Mouse (Mus musculus): ENCODE measurements at regions not wholly inside any gene's neighbourhood (a gene's known extent, or its start where the extent isn't known, plus 50 kb on each side); places are given as distances from the start of the nearest gene placed in this dataset.
"Not testable (repeated sequence)": the region's sequence is repeated elsewhere in the genome, so short reads cannot be mapped to it uniquely, and the experiment has no call there.

DNA sequence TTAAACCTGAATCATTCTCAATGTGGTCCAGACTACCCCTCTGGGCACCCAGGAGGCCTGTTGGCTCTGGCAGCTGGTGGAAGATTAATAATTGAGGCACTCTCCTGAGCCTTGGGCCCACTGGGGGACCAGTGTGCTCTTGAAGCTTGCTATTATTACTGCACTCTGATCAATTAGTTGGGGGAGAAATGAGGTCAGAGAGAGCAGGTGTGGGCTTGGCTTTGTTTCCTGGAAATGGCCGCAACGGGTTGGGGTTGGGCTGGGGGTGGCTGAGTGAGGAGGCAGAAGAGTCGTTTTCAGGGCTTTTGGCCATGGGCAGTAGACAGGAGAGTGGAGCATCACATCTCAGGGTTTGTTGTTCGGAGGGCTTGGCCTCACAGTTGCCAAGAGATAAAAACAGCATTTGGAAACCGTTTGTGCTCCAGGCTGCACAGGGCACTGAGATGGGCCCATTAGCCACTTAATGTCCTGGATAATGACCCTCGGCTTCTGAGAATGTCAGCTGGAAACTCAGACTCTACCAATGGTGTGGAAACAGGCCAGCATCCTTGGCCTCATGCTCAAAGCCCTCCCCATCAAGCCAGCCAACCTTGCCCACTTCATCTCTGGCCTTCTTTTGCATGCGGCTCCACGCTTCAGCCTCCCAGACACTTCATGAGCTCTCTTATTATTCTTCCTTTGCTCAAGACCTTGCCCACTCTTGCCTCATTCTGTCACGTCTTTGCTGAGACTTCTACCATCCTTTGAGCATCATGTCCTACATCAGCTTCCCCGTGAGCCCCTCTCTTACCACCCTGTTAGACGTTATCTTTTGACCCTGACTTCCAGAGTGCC lies 118.1 kb downstream of the Dmrta2 start:
- Histone ChIP-seq H3K4me2 (ENCODE audit: low read depth) (no peak overlapping the region), H3K79me2 (ENCODE audit: control insufficient read depth, insufficient read depth) (no peaks in the 10 kb centered on the region), H3K36me3 (ENCODE audit: control insufficient read depth, insufficient read depth) (no peaks in the 10 kb centered on the region), H3K4me3 (no peak overlapping the region), H3K27me3 (ENCODE audit: control insufficient read depth, insufficient read depth, insufficient read length) (no peaks in the 10 kb centered on the region), H3ac (ENCODE audit: control insufficient read depth, insufficient read length) (no peak overlapping the region)
- TF ChIP-seq SRF (IDR thresholded peaks at IDR 0.05; ENCODE audit: control insufficient read depth, insufficient read length, low read depth) (no peak), POLR2A (IDR thresholded peaks at IDR 0.05; ENCODE audit: insufficient read length, low read depth) (no peak), TCF3 (IDR thresholded peaks at IDR 0.05; ENCODE audit: insufficient read length, low read depth) (no peak), CEBPB (IDR thresholded peaks at IDR 0.05; ENCODE audit: insufficient read depth, poor library complexity, severe bottlenecking) (no peak), USF1 (IDR thresholded peaks at IDR 0.05; ENCODE audit: low read depth) (no peak), MYOD1 (IDR thresholded peaks at IDR 0.05; ENCODE audit: control insufficient read depth in 1 of 3, insufficient read length in 2 of 3, low read depth in 2 of 3) (no peak), E2F4 (IDR thresholded peaks at IDR 0.05; ENCODE audit: insufficient read depth) (no peak), MAX (IDR thresholded peaks at IDR 0.05; ENCODE audit: low read depth) (no peak), MYOG (IDR thresholded peaks at IDR 0.05; ENCODE audit: control insufficient read depth in 1 of 3, insufficient read depth in 1 of 3, insufficient read length in 2 of 3, low read depth in 2 of 3) (no peak), TCF12 (IDR thresholded peaks at IDR 0.05; ENCODE audit: insufficient read depth, poor library complexity, severe bottlenecking) (no peak), REST (IDR thresholded peaks at IDR 0.05; ENCODE audit: insufficient read depth, insufficient read length) (no peak), POLR2AphosphoS2 (IDR thresholded peaks at IDR 0.05; ENCODE audit: insufficient read length, low read depth) (no peak)

DNA sequence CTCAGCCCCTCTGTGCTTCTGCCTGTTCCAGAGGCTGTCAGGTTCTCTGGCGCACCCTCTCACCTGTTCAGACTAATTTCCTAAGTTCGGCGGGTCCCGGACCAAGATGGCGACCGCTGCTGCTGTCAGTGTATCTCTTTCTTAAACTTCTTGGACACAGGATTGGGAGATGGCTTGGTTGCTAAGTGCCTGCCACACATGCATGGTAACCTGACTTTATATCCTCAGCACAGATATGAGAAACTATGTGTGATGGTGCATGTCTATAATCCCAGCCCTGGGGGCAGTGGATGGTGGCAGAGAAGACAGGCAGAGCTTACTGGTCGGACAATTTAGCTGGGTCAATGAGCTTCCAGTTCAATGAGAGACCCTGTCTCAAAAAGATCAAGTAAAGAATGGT lies 126.3 kb downstream of the Dmrta2 start:
- not testable (repeated sequence) for H3K27me3 ChIP-seq (ENCODE audit: control insufficient read depth, insufficient read depth, insufficient read length); H3K36me3 ChIP-seq (ENCODE audit: control insufficient read depth, insufficient read depth); H3K4me2 ChIP-seq (ENCODE audit: low read depth); H3K4me3 ChIP-seq; H3K79me2 ChIP-seq (ENCODE audit: control insufficient read depth, insufficient read depth); H3ac ChIP-seq (ENCODE audit: control insufficient read depth, insufficient read length)

DNA sequence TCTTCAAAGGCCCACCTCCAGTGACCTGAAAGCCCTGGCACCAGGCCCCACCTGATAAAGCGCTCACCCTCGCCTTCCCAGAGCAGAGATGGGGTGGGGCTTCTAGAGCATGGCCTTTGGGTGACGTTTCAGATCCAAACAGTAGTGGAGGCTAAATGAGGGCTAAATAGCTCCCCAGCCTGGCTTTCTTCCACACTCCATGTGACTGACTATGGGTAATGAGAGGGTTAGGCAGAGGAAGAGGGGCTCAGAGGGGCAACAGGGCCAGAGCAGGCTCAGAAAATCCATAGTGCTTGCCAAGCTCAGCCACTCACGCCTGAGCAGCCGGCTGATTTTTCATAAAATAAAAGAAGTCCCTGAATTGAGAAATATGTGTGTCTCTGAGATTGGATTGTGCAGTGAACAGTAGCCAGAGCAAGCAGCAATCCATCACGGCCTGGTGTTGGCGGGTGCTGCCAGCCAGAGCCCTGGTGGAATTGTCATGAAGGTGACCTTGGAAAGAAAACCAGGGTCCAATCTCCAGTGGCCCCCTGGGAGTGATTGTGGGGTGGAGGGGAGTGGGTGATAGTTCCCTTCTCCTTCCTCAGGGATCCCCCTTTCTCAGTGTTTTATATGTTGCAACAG lies 128.9 kb downstream of the Dmrta2 start:
- TF ChIP-seq TCF12 (IDR thresholded peaks at IDR 0.05; ENCODE audit: insufficient read depth, poor library complexity, severe bottlenecking) = no peak
- Histone ChIP-seq H3K27me3 (ENCODE audit: control insufficient read depth, insufficient read depth, insufficient read length) (no peaks in the 10 kb centered on the region), H3K4me3 (no peak overlapping the region), H3K36me3 (ENCODE audit: control insufficient read depth, insufficient read depth) (no peaks in the 10 kb centered on the region), H3ac (ENCODE audit: control insufficient read depth, insufficient read length) (no peak overlapping the region), H3K79me2 (ENCODE audit: control insufficient read depth, insufficient read depth) (no peaks in the 10 kb centered on the region), H3K4me2 (ENCODE audit: low read depth) (no peak overlapping the region)

DNA sequence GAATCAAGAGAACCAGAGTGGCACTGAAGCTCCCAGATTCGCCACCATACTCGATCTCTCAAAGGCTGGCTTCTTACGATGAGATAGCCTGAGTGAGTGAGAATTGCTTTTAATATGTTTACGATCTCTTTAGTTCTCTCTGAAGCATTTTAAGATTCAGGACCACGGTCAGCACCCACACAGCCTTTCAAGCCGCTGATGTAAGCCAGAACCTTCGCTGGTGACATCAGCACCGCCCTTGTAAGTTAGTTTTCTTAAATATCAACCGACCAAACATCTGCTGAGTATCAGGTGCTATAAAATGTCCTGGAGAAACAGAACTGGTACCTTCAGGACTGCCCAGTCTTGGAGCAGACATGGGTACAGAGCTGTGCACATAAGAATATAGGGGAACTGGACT lies 141.6 kb downstream of the Dmrta2 start:
- TF ChIP-seq POLR2A (IDR thresholded peaks at IDR 0.05; ENCODE audit: insufficient read length, low read depth) (no peak), USF1 (IDR thresholded peaks at IDR 0.05; ENCODE audit: low read depth) (no peak), REST (IDR thresholded peaks at IDR 0.05; ENCODE audit: insufficient read depth, insufficient read length) (peak; percentile 77)
- Histone ChIP-seq H3K4me2 (ENCODE audit: low read depth) (no peak overlapping the region), H3K36me3 (ENCODE audit: control insufficient read depth, insufficient read depth) (no peaks in the 10 kb centered on the region), H3K79me2 (ENCODE audit: control insufficient read depth, insufficient read depth) (no peaks in the 10 kb centered on the region), H3K27me3 (ENCODE audit: control insufficient read depth, insufficient read depth, insufficient read length) (no peaks in the 10 kb centered on the region), H3K4me3 (no peak overlapping the region), H3ac (ENCODE audit: control insufficient read depth, insufficient read length) (no peak overlapping the region)

DNA sequence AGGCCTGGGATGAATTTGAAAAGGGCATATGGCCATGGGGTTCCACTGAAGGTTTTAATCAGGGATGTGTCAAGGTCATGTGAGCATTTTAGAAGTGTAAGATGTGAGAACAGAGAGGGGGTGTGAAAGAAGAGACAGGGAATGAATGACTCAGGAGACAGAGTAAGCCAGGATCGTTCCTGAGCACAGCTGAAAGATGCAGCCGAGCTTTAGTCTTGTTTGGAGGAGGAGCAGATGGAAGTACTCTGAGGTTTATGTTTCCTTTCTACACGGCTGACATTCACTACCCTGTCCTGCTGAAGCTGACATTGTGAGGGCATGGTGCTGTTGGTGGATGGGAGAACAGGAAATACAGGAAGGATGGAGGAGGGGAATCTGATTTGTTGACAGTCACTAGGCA lies 142.0 kb downstream of the Dmrta2 start:
- no peak overlapping the region for H3ac ChIP-seq (ENCODE audit: control insufficient read depth, insufficient read length)
- H3K79me2 ChIP-seq (ENCODE audit: control insufficient read depth, insufficient read depth) = no peaks in the 10 kb centered on the region
- no peak for TF ChIP-seq MYOD1 (IDR thresholded peaks at IDR 0.05; ENCODE audit: control insufficient read depth in 1 of 3, insufficient read length in 2 of 3, low read depth in 2 of 3)
- no peak for TF ChIP-seq POLR2AphosphoS2 (IDR thresholded peaks at IDR 0.05; ENCODE audit: insufficient read length, low read depth)
- no peak for TF ChIP-seq REST (IDR thresholded peaks at IDR 0.05; ENCODE audit: insufficient read depth, insufficient read length)
- no peak for TF ChIP-seq TCF3 (IDR thresholded peaks at IDR 0.05; ENCODE audit: insufficient read length, low read depth)
- TF ChIP-seq MYOG (IDR thresholded peaks at IDR 0.05; ENCODE audit: control insufficient read depth in 1 of 3, insufficient read depth in 1 of 3, insufficient read length in 2 of 3, low read depth in 2 of 3) = no peak
- TF ChIP-seq CEBPB (IDR thresholded peaks at IDR 0.05; ENCODE audit: insufficient read depth, poor library complexity, severe bottlenecking) = no peak
- no peak for TF ChIP-seq MAX (IDR thresholded peaks at IDR 0.05; ENCODE audit: low read depth)
- TF ChIP-seq USF1 (IDR thresholded peaks at IDR 0.05; ENCODE audit: low read depth) = no peak
- no peak for TF ChIP-seq SRF (IDR thresholded peaks at IDR 0.05; ENCODE audit: control insufficient read depth, insufficient read length, low read depth)
- TF ChIP-seq POLR2A (IDR thresholded peaks at IDR 0.05; ENCODE audit: insufficient read length, low read depth) = no peak
- no peak for TF ChIP-seq TCF12 (IDR thresholded peaks at IDR 0.05; ENCODE audit: insufficient read depth, poor library complexity, severe bottlenecking)
- no peak for TF ChIP-seq E2F4 (IDR thresholded peaks at IDR 0.05; ENCODE audit: insufficient read depth)
- H3K27me3 ChIP-seq (ENCODE audit: control insufficient read depth, insufficient read depth, insufficient read length) = no peaks in the 10 kb centered on the region
- H3K36me3 ChIP-seq (ENCODE audit: control insufficient read depth, insufficient read depth) = no peaks in the 10 kb centered on the region
- H3K4me2 ChIP-seq (ENCODE audit: low read depth) = no peak overlapping the region
- H3K4me3 ChIP-seq = no peak overlapping the region
